Mouse (Mus musculus) kidney, adult 2 months (tissue): Measurements from ENCODE around the gene Pias3. TPM values are rescaled to one million over a fixed set of nuclear protein-coding genes. Genes with fewer than 3 reads are reported as not detected.
"Not testable (repeated sequence)": the region's sequence is repeated elsewhere in the genome, so short reads cannot be mapped to it uniquely, and the experiment has no call there.

Experiments
- DNase-seq: peaks from one replicate; pipeline ENCODE4 v3.0.0; 2021
- H3K27ac ChIP-seq: fragments of 200-500 bp; 2 replicates; pipeline ENCODE4 v1.5.1; 2012; ENCODE audit warnings: low read depth, low read length, control low read depth, inconsistent platforms; ENCODE audit not compliant: insufficient read depth
- H3K27me3 ChIP-seq: fragments of 200-500 bp; replicated peaks from 2 replicates; pipeline ENCODE4 v1.6.1; 2012; ENCODE audit warnings: mild to moderate bottlenecking, moderate library complexity, low read length, inconsistent platforms; ENCODE audit not compliant: control insufficient read depth, insufficient read depth
- H3K36me3 ChIP-seq: fragments of 200-500 bp; 2 replicates; pipeline ENCODE4 v1.6.1; 2012; ENCODE audit warnings: mild to moderate bottlenecking, moderate library complexity, low read length, inconsistent platforms; ENCODE audit not compliant: control insufficient read depth, insufficient read depth
- H3K4me1 ChIP-seq: fragments of 200-500 bp; 2 replicates; pipeline ENCODE4 v1.6.1; 2011; ENCODE audit warnings: low read length; ENCODE audit not compliant: control insufficient read depth, insufficient read depth
- H3K4me3 ChIP-seq: fragments of 200-500 bp; 2 replicates; pipeline ENCODE4 v1.5.1; 2011; ENCODE audit warnings: mild to moderate bottlenecking, low read depth, low read length, control low read depth; ENCODE audit not compliant: insufficient read depth
- CTCF ChIP-seq: fragments of 200-500 bp; conservative IDR thresholded peaks from 2 replicates; pipeline ENCODE4 v1.5.1; 2011; ENCODE audit warnings: low read depth, mild to moderate bottlenecking, control low read depth, low read length, moderate library complexity, mixed read lengths; ENCODE audit not compliant: insufficient read depth, insufficient read length
- POLR2A ChIP-seq: fragments of 200-500 bp; IDR thresholded peaks from one replicate; pipeline ENCODE4 v1.6.1; 2011; ENCODE audit warnings: low read depth, low read length, control low read depth
- WGBS: fragments of 180-500 bp; shearing (Covaris S2); methylation state at CpG from one replicate; pipeline ENCODE4 v1.1.7; 2018; 5-methylcytosine and 5-hydroxymethylcytosine counted together
- polyA plus RNA-seq: library from polyadenylated mRNA; depleted of rRNA; stranded (reverse); fragments of >200 nt; gene quantifications from 2 replicates; pipeline ENCODE4 v1.2.3, GENCODE M21; 2012; rRNA removed

Gene Pias3
- 21.0 and 23.2 TPM in 2 replicates for polyA plus RNA-seq

- Histone ChIP-seq H3K36me3 (0 out of 2 replicates have a peak, but pooled peaks cover 1% of the 10 kb centered on the region), H3K27me3 (no peaks in the 10 kb centered on the region), H3K4me3 (peak within 1 kb of the TSS; percentile 96), H3K4me1 (peaks cover 4% of the 10 kb centered on the region; the same call in 1 of the 2 replicates), H3K27ac (peak within 1 kb of the TSS; percentile 81)
- DNase-seq: peak; percentile 93
- TF ChIP-seq CTCF: no peak
- TF ChIP-seq POLR2A: no peak
- WGBS: under 1% methylated on average over 35 of the region's 35 CpGs
Measured at GRCm38 (mm10) chr3:96696198-96696765, at the start of gene Pias3. TSS of gene Pias3 (plus strand) at chr3:96696384.

- H3K4me1 ChIP-seq: no peaks in the 10 kb centered on the region
- no peak overlapping the region for H3K27ac ChIP-seq
- H3K27me3 ChIP-seq: no peaks in the 10 kb centered on the region
- no peak for TF ChIP-seq CTCF
- no peak for TF ChIP-seq POLR2A
- no peak for DNase-seq
- H3K4me3 ChIP-seq: no peak overlapping the region
- H3K36me3 ChIP-seq: no peaks in the 10 kb centered on the region
- 84% methylated on average over 3 of the region's 3 CpGs for WGBS
Measured at GRCm38 (mm10) chr3:96647365-96647764, 48.8 kb upstream of the Pias3 start.

- H3K4me3 ChIP-seq: no peak overlapping the region
- TF ChIP-seq CTCF: no peak
- no peak for TF ChIP-seq POLR2A
- H3K27me3 ChIP-seq: no peaks in the 10 kb centered on the region
- no peak overlapping the region for H3K27ac ChIP-seq
- DNase-seq: no peak
- WGBS: 91% methylated on average over 2 of the region's 2 CpGs
- peaks cover 3% of the 10 kb centered on the region; the same call in 1 of the 2 replicates for H3K4me1 ChIP-seq
- no peaks in the 10 kb centered on the region for H3K36me3 ChIP-seq
Measured at GRCm38 (mm10) chr3:96660901-96661300, 35.3 kb upstream of the Pias3 start.

- peaks cover 7% of the 10 kb centered on the region; the same call in 1 of the 2 replicates for H3K4me1 ChIP-seq
- 59% methylated on average over 8 of the region's 8 CpGs for WGBS
- no peaks in the 10 kb centered on the region for H3K36me3 ChIP-seq
- no peaks in the 10 kb centered on the region for H3K27me3 ChIP-seq
- no peak for DNase-seq
- TF ChIP-seq CTCF (no peak), POLR2A (no peak)
- H3K4me3 ChIP-seq: no peak overlapping the region
- H3K27ac ChIP-seq: no peak overlapping the region
Measured at GRCm38 (mm10) chr3:96662731-96663316, 33.4 kb upstream of the Pias3 start.

GRCm38 (mm10) chr3:96663432-96664239, 32.5 kb upstream of the Pias3 start:
- H3K4me3 ChIP-seq: peak overlapping the region; percentile 41; the same call in 1 of the 2 replicates
- H3K27ac ChIP-seq: no peak overlapping the region
- no peaks in the 10 kb centered on the region for H3K27me3 ChIP-seq
- TF ChIP-seq POLR2A: no peak
- TF ChIP-seq CTCF: peak; percentile 74
- no peaks in the 10 kb centered on the region for H3K36me3 ChIP-seq
- DNase-seq: peak; percentile 82
- 4% methylated on average over 18 of the region's 18 CpGs for WGBS
- H3K4me1 ChIP-seq: peaks cover 7% of the 10 kb centered on the region; the same call in 1 of the 2 replicates

GRCm38 (mm10) chr3:96665732-96666363, 30.3 kb upstream of the Pias3 start:
- 94% methylated on average over 7 of the region's 7 CpGs for WGBS
- H3K4me1 ChIP-seq, H3K4me3 ChIP-seq, H3K27ac ChIP-seq, DNase-seq, H3K27me3 ChIP-seq, H3K36me3 ChIP-seq: not testable (repeated sequence)
